Mouse (Mus musculus): ENCODE measurements around the gene Npcd.

DNA sequence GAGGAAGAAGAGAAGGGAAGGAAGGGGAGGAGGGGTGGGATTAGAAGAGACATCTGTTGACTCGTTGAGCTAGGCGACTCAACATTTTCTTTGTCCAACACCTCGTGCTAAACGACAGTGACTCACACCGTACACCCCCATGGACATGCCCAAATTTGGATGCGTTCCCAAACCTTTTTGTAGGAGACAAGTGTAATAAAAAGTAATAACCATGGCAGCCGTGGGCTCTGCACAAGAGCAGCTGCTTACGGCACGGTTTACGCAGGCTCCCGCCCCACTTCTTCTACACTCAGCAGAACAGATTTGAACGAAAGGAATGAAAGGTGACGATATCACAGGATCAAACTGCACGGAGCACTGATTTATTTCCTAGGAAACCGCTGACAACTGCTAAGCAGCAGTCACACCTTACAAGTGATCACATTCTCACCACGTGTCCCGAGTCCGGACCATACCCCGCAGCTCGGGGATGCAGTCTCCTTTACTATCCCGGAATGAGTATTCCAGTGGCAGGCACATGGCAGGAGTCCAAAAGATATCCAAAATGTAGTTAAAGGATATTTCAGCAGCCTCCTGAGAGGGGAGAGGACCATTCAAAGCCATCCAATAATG lies 63.3 kb downstream of the Npcd start:
- no peak for TF ChIP-seq CTCF (IDR thresholded peaks at IDR 0.05; ENCODE audit: borderline replicate concordance, insufficient read depth, low read depth, low read length)
- TF ChIP-seq POLR2A (IDR thresholded peaks at IDR 0.05; ENCODE audit: borderline replicate concordance, insufficient read depth, low read length) = no peak
